In genomic region chr15:5116270-5117030, GRCm38 (mm10) we compare ENCODE assay signal across 8 mouse cellular contexts. TPM values are rescaled to one million over a fixed set of nuclear protein-coding genes. Genes with fewer than 3 reads are reported as not detected.
DNase-seq lines count a peak whose midpoint lies in the region; ATAC-seq lines count a peak whose summit lies in the region.

Gene Rpl37 (plus strand): TSS chr15:5116645.

- WGBS in heart, embryonic 10.5 days: under 1% methylated on average over 55 of the region's 55 CpGs
- under 1% methylated on average over 55 of the region's 55 CpGs for WGBS in kidney, embryonic 15.5 days

- H3K9me3 ChIP-seq in heart, embryonic 10.5 days: no peaks in the 10 kb centered on the region
- H3K9me3 ChIP-seq in kidney, embryonic 15.5 days (replicated peaks): no peaks in the 10 kb centered on the region

- DNase-seq in B cell, adult 2 months: peak; percentile 100
- peak; percentile 99 for DNase-seq in brain, adult 2 months (ENCODE audit: low read depth, low spot score)
- peak; percentile 100 for DNase-seq in heart, embryonic 10.5 days (ENCODE audit: low spot score)
- peak; percentile 99 for DNase-seq in liver
- peak; percentile 99 for DNase-seq in spleen, postnatal 4 days (ENCODE audit: low spot score in 2 of 2)

- H3K27ac ChIP-seq in heart, embryonic 10.5 days: peak within 1 kb of the TSS; percentile 91
- peak within 1 kb of the TSS; percentile 94 for H3K27ac ChIP-seq in kidney, embryonic 15.5 days

- H3K4me3 ChIP-seq in heart, embryonic 10.5 days: peak within 1 kb of the TSS; percentile 76
- peak within 1 kb of the TSS; percentile 90 for H3K4me3 ChIP-seq in kidney, embryonic 15.5 days (replicated peaks)

- peak within 1 kb of the TSS; percentile 93 for H3K9ac ChIP-seq in kidney, embryonic 15.5 days

- H3K27me3 ChIP-seq in heart, embryonic 10.5 days (ENCODE audit: insufficient read depth, poor library complexity, severe bottlenecking): no peaks in the 10 kb centered on the region
- H3K27me3 ChIP-seq in kidney, embryonic 15.5 days: no peaks in the 10 kb centered on the region

- peaks cover 13% of the 10 kb centered on the region for H3K4me1 ChIP-seq in heart, embryonic 10.5 days
- peaks cover 28% of the 10 kb centered on the region for H3K4me1 ChIP-seq in kidney, embryonic 15.5 days

- H3K4me2 ChIP-seq in kidney, embryonic 15.5 days: peak within 1 kb of the TSS; percentile 75

- H3K36me3 ChIP-seq in heart, embryonic 10.5 days: peaks cover 42% of the 10 kb centered on the region
- peaks cover 42% of the 10 kb centered on the region for H3K36me3 ChIP-seq in kidney, embryonic 15.5 days

- ATAC-seq in erythroblast, adult 5-6 weeks (replicated peaks; ENCODE audit: low FRiP score, poor library complexity, severe bottlenecking): peak; percentile 95
- ATAC-seq in kidney, embryonic 15.5 days (replicated peaks; ENCODE audit: low FRiP score): peak; percentile 99
- peak; percentile 96 for ATAC-seq in monocyte, adult 5-6 weeks (replicated peaks; ENCODE audit: insufficient number of reproducible peaks, low FRiP score, low TSS enrichment, poor library complexity, severe bottlenecking)

RNA-seq across cellular contexts. Expression of gene Rpl37, which starts in this region (rescaled TPM):
- 167 and 232 TPM in 2 replicates for total RNA-seq in erythroblast, adult 5-6 weeks (2015; ENCODE audit: low replicate concordance)
- total RNA-seq in erythroblast, adult 5-6 weeks (2017; ENCODE audit: low replicate concordance): 170 and 249 TPM in 2 replicates
- 366 and 403 TPM in 2 replicates for polyA plus RNA-seq in heart, embryonic 10.5 days (2016; fragmentation: Nextera tagmentation; extraction: Ambion mirVana)
- polyA plus RNA-seq in kidney, embryonic 15.5 days (2015; fragmentation: Nextera tagmentation; extraction: Ambion mirVana): 602 and 688 TPM in 2 replicates
- 582 to 671 TPM (median 653 TPM) in 3 replicates for total RNA-seq in monocyte, adult 5-6 weeks (2017)

Comparison
In these comparisons a context has a peak if more than half of its experiments do, and no peak if none do; other contexts are left out.
1. Peak in every context shown above with its lines: DNase-seq, ATAC-seq, H3K4me3 ChIP-seq and H3K27ac ChIP-seq.